Mouse (Mus musculus): ENCODE measurements around the gene Gm10234.

DNA sequence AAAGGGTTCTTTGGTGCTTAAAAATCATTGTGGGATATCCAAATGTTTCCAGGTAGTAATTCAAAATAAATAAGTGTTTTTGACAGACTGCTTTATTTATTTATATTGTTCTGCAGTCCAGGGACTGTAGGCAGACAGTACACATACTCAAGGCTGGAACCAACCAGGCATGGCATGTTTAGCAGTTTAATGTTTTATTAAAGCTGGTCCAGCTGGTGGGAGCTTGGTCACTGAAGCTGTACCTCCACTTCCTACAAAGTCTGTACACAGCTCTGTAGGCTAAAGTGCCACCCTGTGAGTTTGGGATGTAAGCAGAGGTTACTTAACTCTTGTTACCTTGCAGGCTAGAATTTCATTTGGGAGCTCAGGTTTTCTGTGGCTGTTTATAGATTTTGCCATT, 27.5 kb downstream of the Gm10234 start:
- TF ChIP-seq CTCF (IDR thresholded peaks at IDR 0.05; ENCODE audit: low read depth, low read length) (no peak), POLR2A (IDR thresholded peaks at IDR 0.05; ENCODE audit: insufficient read depth, low read length) (no peak)
